Mouse (Mus musculus) retina, embryonic 14.5 days (tissue): ENCODE measurements at regions not wholly inside any gene's neighbourhood (a gene's known extent, or its start where the extent isn't known, plus 50 kb on each side); places are given as distances from the start of the nearest gene placed in this dataset.
"Not testable (repeated sequence)": the region's sequence is repeated elsewhere in the genome, so short reads cannot be mapped to it uniquely, and the experiment has no call there.

Experiments used
- DNase-seq: peaks from one replicate; pipeline ENCODE4 v3.0.0-alpha.2; 2015; ENCODE audit warnings: low spot score

- DNase-seq: no peak
Measured at GRCm38 (mm10) chr10:114265927-114266326, 536.2 kb downstream of the Trhde start.

- peak; percentile 71 for DNase-seq
Measured at GRCm38 (mm10) chr10:114241606-114242005, 560.5 kb downstream of the Trhde start.

GRCm38 (mm10) chr10:114227635-114228034 lies 574.5 kb downstream of the Trhde start:
- no peak for DNase-seq

- no peak for DNase-seq
Measured at GRCm38 (mm10) chr10:114201583-114201982, 600.5 kb downstream of the Trhde start.

GRCm38 (mm10) chr10:114200939-114201338 lies 601.2 kb downstream of the Trhde start:
- no peak for DNase-seq

- DNase-seq: no peak
Measured at GRCm38 (mm10) chr10:114186287-114186686, 615.8 kb downstream of the Trhde start.

GRCm38 (mm10) chr10:114143345-114143744 lies 658.8 kb downstream of the Trhde start:
- not testable (repeated sequence) for DNase-seq

- DNase-seq: no peak
Measured at GRCm38 (mm10) chr10:114137924-114138323, 664.2 kb downstream of the Trhde start.

- DNase-seq: peak; percentile 6
Measured at GRCm38 (mm10) chr10:114137095-114137494, 665.0 kb downstream of the Trhde start.
